Mouse (Mus musculus) erythroblast, embryonic 14.5 days (primary cell): ENCODE measurements around the gene Cdk15.

Experiments
- GATA1 ChIP-seq: IDR thresholded peaks from 2 replicates; pipeline ENCODE4 v1.6.1; 2012; ENCODE audit warnings: low read length, inconsistent platforms, mixed read lengths
- TAL1 ChIP-seq: IDR thresholded peaks from 3 replicates; pipeline ENCODE4 v1.6.1; 2012; ENCODE audit warnings: low read length, inconsistent platforms, mixed read lengths

- TF ChIP-seq TAL1 (no peak), GATA1 (no peak)
Measured at GRCm38 (mm10) chr1:59208331-59208730, 48.4 kb upstream of the Cdk15 start.
